Mouse (Mus musculus): ENCODE measurements at regions not wholly inside any gene's neighbourhood (a gene's known extent, or its start where the extent isn't known, plus 50 kb on each side); places are given as distances from the start of the nearest gene placed in this dataset.

- no peak for TF ChIP-seq CTCF (IDR thresholded peaks at IDR 0.05; ENCODE audit: low read depth)
- TF ChIP-seq EP300 (IDR thresholded peaks at IDR 0.05; ENCODE audit: low read depth), result no peak
Observed at GRCm38 (mm10) chr10:119064218-119064617, 175.6 kb downstream of the Cand1 start.
